Comparison of ENCODE assay signal across 8 mouse cellular contexts in genomic region chr11:78750885-78751842, GRCm38 (mm10). TPM values are rescaled to one million over a fixed set of nuclear protein-coding genes. Genes with fewer than 3 reads are reported as not detected.
DNase-seq lines count a peak whose midpoint lies in the region; ATAC-seq lines count a peak whose summit lies in the region.

Gene Ccnq (minus strand): TSS chr11:78751729.

- peak within 1 kb of the TSS; percentile 75 for H3K4me3 ChIP-seq in embryonic facial prominence, embryonic 10.5 days
- peak within 1 kb of the TSS; percentile 71 for H3K4me3 ChIP-seq in intestine, embryonic 16.5 days (ENCODE audit: low read length)
- peak within 1 kb of the TSS; percentile 51 for H3K4me3 ChIP-seq in limb, embryonic 12.5 days (replicated peaks)
- peak within 1 kb of the TSS; percentile 59 for H3K4me3 ChIP-seq in midbrain, embryonic 14.5 days (replicated peaks; ENCODE audit: low read depth, low read length)

- peak; percentile 90 for DNase-seq in 3134 (ENCODE audit: extremely low read depth, insufficient read length, low spot score)
- DNase-seq in adrenal gland, postnatal 10 days, result peak; percentile 90
- DNase-seq in embryonic facial prominence, embryonic 10.5 days (ENCODE audit: low spot score), result peak; percentile 88
- DNase-seq in gonadal fat pad, adult 2 months (ENCODE audit: low read depth), result no peak
- peak; percentile 91 for DNase-seq in midbrain, embryonic 14.5 days
- DNase-seq in spleen, adult 12 weeks (ENCODE audit: low spot score), result peak; percentile 69

- H3K27me3 ChIP-seq in embryonic facial prominence, embryonic 10.5 days (replicated peaks; ENCODE audit: low read depth, poor library complexity, severe bottlenecking), result no peaks in the 10 kb centered on the region
- H3K27me3 ChIP-seq in intestine, embryonic 16.5 days (replicated peaks; ENCODE audit: control insufficient read depth, insufficient read depth, low read length), result no peaks in the 10 kb centered on the region
- H3K27me3 ChIP-seq in limb, embryonic 12.5 days, result no peaks in the 10 kb centered on the region
- no peaks in the 10 kb centered on the region for H3K27me3 ChIP-seq in midbrain, embryonic 14.5 days (ENCODE audit: control insufficient read depth, insufficient read depth, low read length)

- peak; percentile 97 for ATAC-seq in intestine, embryonic 16.5 days
- ATAC-seq in limb, embryonic 12.5 days (ENCODE audit: insufficient number of reproducible peaks, insufficient read depth, low FRiP score, low TSS enrichment, low read depth), result peak; percentile 81
- ATAC-seq in midbrain, embryonic 14.5 days (ENCODE audit: low FRiP score, low TSS enrichment), result peak; percentile 76; the same call in 1 of the 2 replicates

- peak within 1 kb of the TSS; percentile 80 for H3K4me2 ChIP-seq in intestine, embryonic 16.5 days (ENCODE audit: low read depth, low read length)
- H3K4me2 ChIP-seq in limb, embryonic 12.5 days, result peak within 1 kb of the TSS; percentile 75
- peak within 1 kb of the TSS; percentile 77 for H3K4me2 ChIP-seq in midbrain, embryonic 14.5 days (ENCODE audit: low read length)

- H3K27ac ChIP-seq in embryonic facial prominence, embryonic 10.5 days (replicated peaks), result peak within 1 kb of the TSS; percentile 91
- H3K27ac ChIP-seq in intestine, embryonic 16.5 days (ENCODE audit: low read length), result peak within 1 kb of the TSS; percentile 70
- peak within 1 kb of the TSS; percentile 46; the same call in 1 of the 2 replicates for H3K27ac ChIP-seq in limb, embryonic 12.5 days
- H3K27ac ChIP-seq in midbrain, embryonic 14.5 days (replicated peaks; ENCODE audit: low read depth, low read length), result peak within 1 kb of the TSS; percentile 79

- peaks cover 26% of the 10 kb centered on the region for H3K4me1 ChIP-seq in embryonic facial prominence, embryonic 10.5 days
- 0 out of 2 replicates have a peak, but pooled peaks cover 4% of the 10 kb centered on the region for H3K4me1 ChIP-seq in intestine, embryonic 16.5 days (ENCODE audit: control insufficient read depth, insufficient read depth, low read length)
- H3K4me1 ChIP-seq in limb, embryonic 12.5 days (replicated peaks), result peaks cover 6% of the 10 kb centered on the region
- H3K4me1 ChIP-seq in midbrain, embryonic 14.5 days (ENCODE audit: control insufficient read depth, insufficient read depth, low read length), result peaks cover 8% of the 10 kb centered on the region

- no peaks in the 10 kb centered on the region for H3K9me3 ChIP-seq in embryonic facial prominence, embryonic 10.5 days
- no peaks in the 10 kb centered on the region for H3K9me3 ChIP-seq in intestine, embryonic 16.5 days (ENCODE audit: control insufficient read depth, low read length)
- H3K9me3 ChIP-seq in limb, embryonic 12.5 days, result no peaks in the 10 kb centered on the region
- no peaks in the 10 kb centered on the region for H3K9me3 ChIP-seq in midbrain, embryonic 14.5 days (ENCODE audit: control insufficient read depth, low read length)

- peaks cover 26% of the 10 kb centered on the region for H3K36me3 ChIP-seq in embryonic facial prominence, embryonic 10.5 days (replicated peaks)
- no peaks in the 10 kb centered on the region for H3K36me3 ChIP-seq in intestine, embryonic 16.5 days (ENCODE audit: control insufficient read depth, insufficient read depth, low read length)
- H3K36me3 ChIP-seq in limb, embryonic 12.5 days, result peaks cover 22% of the 10 kb centered on the region; the same call in 1 of the 2 replicates
- H3K36me3 ChIP-seq in midbrain, embryonic 14.5 days (ENCODE audit: control insufficient read depth, insufficient read depth, low read length), result no peaks in the 10 kb centered on the region

- 11% methylated on average over 59 of the region's 59 CpGs for WGBS in embryonic facial prominence, embryonic 10.5 days
- WGBS in intestine, embryonic 16.5 days, result 8% methylated on average over 59 of the region's 59 CpGs
- 11% methylated on average over 59 of the region's 59 CpGs for WGBS in limb, embryonic 12.5 days
- 10% methylated on average over 59 of the region's 59 CpGs for WGBS in midbrain, embryonic 14.5 days

- peak within 1 kb of the TSS; percentile 84 for H3K9ac ChIP-seq in intestine, embryonic 16.5 days (ENCODE audit: low read depth, low read length)
- peak within 1 kb of the TSS; percentile 55 for H3K9ac ChIP-seq in limb, embryonic 12.5 days (replicated peaks)
- peak within 1 kb of the TSS; percentile 62 for H3K9ac ChIP-seq in midbrain, embryonic 14.5 days (replicated peaks; ENCODE audit: low read length)

RNA-seq across cellular contexts. Expression of gene Ccnq, which starts in this region (rescaled TPM):
- total RNA-seq in adrenal gland, postnatal 10 days (2021), result 10 to 100 TPM; 29.1 to 33.7 TPM
- polyA plus RNA-seq in embryonic facial prominence, embryonic 10.5 days (2016; fragmentation: Nextera tagmentation; extraction: Ambion mirVana), result 36.6 and 37.9 TPM in 2 replicates
- 39.0 and 44.3 TPM in 2 replicates for polyA plus RNA-seq in gonadal fat pad, adult 2 months (2012; rRNA removed)
- 35.9 and 38.5 TPM in 2 replicates for polyA plus RNA-seq in intestine, embryonic 16.5 days (2015; fragmentation: Nextera tagmentation; extraction: Ambion mirVana)
- 37.6 and 40.2 TPM in 2 replicates for polyA plus RNA-seq in limb, embryonic 12.5 days (2016; fragmentation: Nextera tagmentation; extraction: Ambion mirVana)
- 34.9 and 35.2 TPM in 2 replicates for polyA plus RNA-seq in midbrain, embryonic 14.5 days (2014; fragmentation: Nextera tagmentation; extraction: Ambion mirVana)
